Mouse (Mus musculus) erythroblast, embryonic 14.5 days (primary cell): ENCODE results near the gene Fasn. TPM values are rescaled to one million over a fixed set of nuclear protein-coding genes. Genes with fewer than 3 reads are reported as not detected.

ENCODE experiments used
- H3K27me3 ChIP-seq: 2 replicates; pipeline ENCODE4 v1.6.1; 2012; ENCODE audit warnings: inconsistent platforms; ENCODE audit not compliant: control insufficient read depth
- H3K36me3 ChIP-seq: 2 replicates; pipeline ENCODE4 v1.6.1; 2012; ENCODE audit warnings: mild to moderate bottlenecking, inconsistent platforms; ENCODE audit not compliant: control insufficient read depth
- H3K4me1 ChIP-seq: 2 replicates; pipeline ENCODE4 v1.6.1; 2012; ENCODE audit warnings: inconsistent platforms; ENCODE audit not compliant: control insufficient read depth
- H3K4me3 ChIP-seq: replicated peaks from 2 replicates; pipeline ENCODE3; 2012; ENCODE audit warnings: moderate library complexity, mild to moderate bottlenecking, inconsistent platforms
- H3K9me3 ChIP-seq: 2 replicates; pipeline ENCODE4 v1.6.1; 2012; ENCODE audit warnings: low read length, inconsistent platforms, mixed read lengths; ENCODE audit not compliant: control insufficient read depth
- GATA1 ChIP-seq: IDR thresholded peaks from 2 replicates; pipeline ENCODE4 v1.6.1; 2012; ENCODE audit warnings: low read length, inconsistent platforms, mixed read lengths
- TAL1 ChIP-seq: IDR thresholded peaks from 3 replicates; pipeline ENCODE4 v1.6.1; 2012; ENCODE audit warnings: low read length, inconsistent platforms, mixed read lengths
- polyA plus RNA-seq: library from polyadenylated mRNA; stranded (reverse); fragments of >175 nt; gene quantifications from 2 replicates; pipeline ENCODE4 v1.2.3, GENCODE M21; 2012

The Fasn gene
- polyA plus RNA-seq, 1 experiment: 4.6 TPM

GRCm38 (mm10) chr11:120821076-120821922 is 3.0 kb downstream of the Fasn start:
- H3K36me3 ChIP-seq: peaks cover 64% of the 10 kb centered on the region
- no peak overlapping the region for H3K4me3 ChIP-seq
- H3K9me3 ChIP-seq: no peaks in the 10 kb centered on the region
- TF ChIP-seq GATA1 (no peak), TAL1 (no peak)
- H3K4me1 ChIP-seq: peaks cover 53% of the 10 kb centered on the region
- H3K27me3 ChIP-seq: no peaks in the 10 kb centered on the region

- H3K4me1 ChIP-seq: peaks cover 51% of the 10 kb centered on the region
- no peak overlapping the region for H3K4me3 ChIP-seq
- peaks cover 70% of the 10 kb centered on the region for H3K36me3 ChIP-seq
- TF ChIP-seq GATA1 (no peak), TAL1 (no peak)
- H3K27me3 ChIP-seq: no peaks in the 10 kb centered on the region
- no peaks in the 10 kb centered on the region for H3K9me3 ChIP-seq
Measured at GRCm38 (mm10) chr11:120820546-120820945, 3.8 kb downstream of the Fasn start.

GRCm38 (mm10) chr11:120819556-120819955 is 4.8 kb downstream of the Fasn start:
- Histone ChIP-seq H3K27me3 (no peaks in the 10 kb centered on the region), H3K9me3 (no peaks in the 10 kb centered on the region), H3K4me3 (no peak overlapping the region), H3K4me1 (peaks cover 41% of the 10 kb centered on the region), H3K36me3 (peaks cover 80% of the 10 kb centered on the region)
- TF ChIP-seq TAL1: no peak
- no peak for TF ChIP-seq GATA1

- Histone ChIP-seq H3K27me3 (no peaks in the 10 kb centered on the region), H3K36me3 (peaks cover 93% of the 10 kb centered on the region), H3K4me3 (no peak overlapping the region), H3K4me1 (peaks cover 28% of the 10 kb centered on the region), H3K9me3 (no peaks in the 10 kb centered on the region)
- TF ChIP-seq GATA1 (no peak), TAL1 (no peak)
Measured at GRCm38 (mm10) chr11:120818251-120818650, 6.1 kb downstream of the Fasn start.

GRCm38 (mm10) chr11:120817358-120817757 is 7.0 kb downstream of the Fasn start:
- Histone ChIP-seq H3K4me1 (peaks cover 19% of the 10 kb centered on the region), H3K27me3 (no peaks in the 10 kb centered on the region), H3K9me3 (no peaks in the 10 kb centered on the region), H3K4me3 (no peak overlapping the region), H3K36me3 (peaks cover 100% of the 10 kb centered on the region)
- TF ChIP-seq TAL1 (no peak), GATA1 (no peak)

GRCm38 (mm10) chr11:120812068-120812467 is 12.3 kb downstream of the Fasn start:
- H3K4me3 ChIP-seq: no peak overlapping the region

GRCm38 (mm10) chr11:120808010-120808409 is 16.3 kb downstream of the Fasn start:
- H3K36me3 ChIP-seq: peaks cover 72% of the 10 kb centered on the region
- no peaks in the 10 kb centered on the region for H3K4me1 ChIP-seq
- no peaks in the 10 kb centered on the region for H3K27me3 ChIP-seq
- TF ChIP-seq GATA1 (no peak), TAL1 (no peak)
- no peak overlapping the region for H3K4me3 ChIP-seq
- no peaks in the 10 kb centered on the region for H3K9me3 ChIP-seq

More at GRCm38 (mm10) chr11:120812068-120812467, 12.3 kb downstream of the Fasn start:
- Histone ChIP-seq H3K27me3 (no peaks in the 10 kb centered on the region), H3K4me1 (no peaks in the 10 kb centered on the region), H3K36me3 (peaks cover 100% of the 10 kb centered on the region), H3K9me3 (no peaks in the 10 kb centered on the region)
- TF ChIP-seq GATA1 (no peak), TAL1 (no peak)

- peaks cover 2% of the 10 kb centered on the region for H3K4me1 ChIP-seq
- no peak for TF ChIP-seq TAL1
- no peak for TF ChIP-seq GATA1
- H3K4me3 ChIP-seq: no peak overlapping the region
- H3K9me3 ChIP-seq: no peaks in the 10 kb centered on the region
- H3K36me3 ChIP-seq: peaks cover 49% of the 10 kb centered on the region
- H3K27me3 ChIP-seq: no peaks in the 10 kb centered on the region
Measured at GRCm38 (mm10) chr11:120805375-120806298, 18.7 kb downstream of the Fasn start.

GRCm38 (mm10) chr11:120804769-120805168 is 19.6 kb downstream of the Fasn start:
- no peak for TF ChIP-seq GATA1
- no peak for TF ChIP-seq TAL1
- H3K36me3 ChIP-seq: peaks cover 40% of the 10 kb centered on the region
- H3K4me1 ChIP-seq: peaks cover 10% of the 10 kb centered on the region
- no peaks in the 10 kb centered on the region for H3K27me3 ChIP-seq
- H3K9me3 ChIP-seq: no peaks in the 10 kb centered on the region
- H3K4me3 ChIP-seq: no peak overlapping the region
